Mouse (Mus musculus): ENCODE measurements at regions not wholly inside any gene's neighbourhood (a gene's known extent, or its start where the extent isn't known, plus 50 kb on each side); places are given as distances from the start of the nearest gene placed in this dataset.
A peak's percentile ranks its signal among the peaks of the same experiment; 100 is the strongest.
"Not testable (repeated sequence)": the region's sequence is repeated elsewhere in the genome, so short reads cannot be mapped to it uniquely, and the experiment has no call there.

DNA sequence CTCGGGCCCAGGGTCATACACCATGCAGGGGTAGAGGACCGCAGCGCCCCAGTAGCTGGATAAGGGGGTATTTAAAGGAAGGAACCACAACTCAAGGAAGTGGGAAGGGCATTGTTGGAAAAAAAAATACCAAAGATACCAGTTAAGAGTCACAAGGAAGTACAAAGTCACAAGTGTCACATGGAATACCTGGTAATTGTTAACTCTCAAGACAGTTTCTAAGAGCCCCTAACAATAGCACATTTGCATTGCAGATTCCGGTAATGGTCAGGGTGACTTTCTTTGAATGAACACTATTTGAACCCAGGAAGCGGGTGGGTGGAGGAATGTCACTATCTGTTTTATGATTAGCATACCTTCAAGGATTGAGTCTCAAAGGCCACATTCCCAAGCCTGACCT is 653.8 kb downstream of the Gm37988 start:
- not testable (repeated sequence) for H3K27me3 ChIP-seq (ENCODE audit: control insufficient read depth, insufficient read depth, low read length, poor library complexity, severe bottlenecking); H3K36me3 ChIP-seq (ENCODE audit: control insufficient read depth, insufficient read depth, low read length, poor library complexity, severe bottlenecking); H3K4me3 ChIP-seq (ENCODE audit: low read depth, low read length); H3K4me1 ChIP-seq (ENCODE audit: control insufficient read depth, insufficient read depth, low read length); H3K9ac ChIP-seq (ENCODE audit: low read depth, poor library complexity, severe bottlenecking)
- peaks cover 13% of the 10 kb centered on the region for H3K9me3 ChIP-seq (replicated peaks; ENCODE audit: control insufficient read depth, insufficient read depth, low read length, poor library complexity, severe bottlenecking)
- peak overlapping the region; percentile 31; the same call in 1 of the 2 replicates for H3K27ac ChIP-seq (ENCODE audit: insufficient read depth, low read length)

Data from ES-Bruce4 (cell line).